Mouse (Mus musculus) bone marrow, adult 2 months (tissue): ENCODE measurements around the gene Ehd1. TPM values are rescaled to one million over a fixed set of nuclear protein-coding genes. Genes with fewer than 3 reads are reported as not detected.

ENCODE experiments used
- H3K27ac ChIP-seq: fragments of 200-500 bp; 2 replicates; pipeline ENCODE4 v1.5.1; 2012; ENCODE audit warnings: low read depth, mild to moderate bottlenecking, control low read depth, inconsistent platforms, low read length; ENCODE audit not compliant: control insufficient read depth, poor library complexity, insufficient read depth
- H3K4me1 ChIP-seq: fragments of 200-500 bp; 2 replicates; pipeline ENCODE4 v1.6.1; 2011; ENCODE audit warnings: low read length; ENCODE audit not compliant: control insufficient read depth, insufficient read depth
- H3K4me3 ChIP-seq: fragments of 200-500 bp; replicated peaks from 2 replicates; pipeline ENCODE3; 2011; ENCODE audit warnings: mild to moderate bottlenecking, low read depth, low read length, control low read depth; ENCODE audit not compliant: control insufficient read depth
- CTCF ChIP-seq: fragments of 200-500 bp; IDR thresholded peaks from 2 replicates; pipeline ENCODE4 v1.5.1; 2011; ENCODE audit warnings: low read length, control low read depth; ENCODE audit not compliant: control insufficient read depth, insufficient read depth
- POLR2A ChIP-seq: fragments of 200-500 bp; IDR thresholded peaks from 2 replicates; pipeline ENCODE4 v1.6.1; 2011; ENCODE audit warnings: low read depth, mild to moderate bottlenecking, control low read depth, low read length, borderline replicate concordance; ENCODE audit not compliant: control insufficient read depth
- WGBS: fragments of 180-500 bp; shearing (Covaris S2); methylation state at CpG from one replicate; pipeline ENCODE4 v1.1.7; 2018; 5-methylcytosine and 5-hydroxymethylcytosine counted together
- polyA plus RNA-seq: library from polyadenylated mRNA; stranded (reverse); fragments of >200 nt; gene quantifications from 2 replicates; pipeline ENCODE4 v1.2.4, GENCODE M21; 2011; ENCODE audit warnings: low replicate concordance; ENCODE audit not compliant: missing spikeins, insufficient read depth, insufficient read length

Gene Ehd1
- polyA plus RNA-seq, 1 experiment, result 63.1 TPM

GRCm38 (mm10) chr19:6235084-6236052 lies 41.2 kb upstream of the Ehd1 start, which contains the start of gene Ppp2r5b:
Ppp2r5b (minus strand) TSS chr19:6235872.
- Histone ChIP-seq H3K27ac (peak within 1 kb of the TSS; percentile 94), H3K4me3 (peak within 1 kb of the TSS; percentile 82), H3K4me1 (peaks cover 2% of the 10 kb centered on the region; the same call in 1 of the 2 replicates)
- 11% methylated on average over 47 of the region's 48 CpGs for WGBS
- peak; percentile 62; the same call in 1 of the 2 replicates for TF ChIP-seq POLR2A
- TF ChIP-seq CTCF, result peak; percentile 32; the same call in 1 of the 2 replicates

- Histone ChIP-seq H3K27ac (peak overlapping the region; percentile 94), H3K4me3 (peak overlapping the region; percentile 82), H3K4me1 (peaks cover 2% of the 10 kb centered on the region; the same call in 1 of the 2 replicates)
- 0% methylated on average over 9 of the region's 9 CpGs for WGBS
- no peak for TF ChIP-seq CTCF
Measured at GRCm38 (mm10) chr19:6236053-6236441, 40.5 kb upstream of the Ehd1 start.

- H3K4me3 ChIP-seq, result no peak overlapping the region
- H3K4me1 ChIP-seq, result peaks cover 2% of the 10 kb centered on the region; the same call in 1 of the 2 replicates
- no peak for TF ChIP-seq CTCF
- no peak for TF ChIP-seq POLR2A
- no peak overlapping the region for H3K27ac ChIP-seq
- 58% methylated on average over 7 of the region's 7 CpGs for WGBS
Measured at GRCm38 (mm10) chr19:6236842-6237241, 39.7 kb upstream of the Ehd1 start.

GRCm38 (mm10) chr19:6238740-6239139 lies 37.8 kb upstream of the Ehd1 start:
- Histone ChIP-seq H3K27ac (no peak overlapping the region), H3K4me1 (peaks cover 2% of the 10 kb centered on the region; the same call in 1 of the 2 replicates), H3K4me3 (no peak overlapping the region)
- TF ChIP-seq CTCF (no peak), POLR2A (no peak)

- peaks cover 2% of the 10 kb centered on the region; the same call in 1 of the 2 replicates for H3K4me1 ChIP-seq
- WGBS, result 67% methylated on average over 1 of the region's 1 CpGs
- TF ChIP-seq CTCF (no peak), POLR2A (no peak)
- H3K27ac ChIP-seq, result peak overlapping the region; percentile 78
- no peak overlapping the region for H3K4me3 ChIP-seq
Measured at GRCm38 (mm10) chr19:6240136-6240535, 36.4 kb upstream of the Ehd1 start.

GRCm38 (mm10) chr19:6240725-6241124 lies 35.8 kb upstream of the Ehd1 start:
- H3K4me1 ChIP-seq, result peaks cover 2% of the 10 kb centered on the region; the same call in 1 of the 2 replicates
- no peak for TF ChIP-seq CTCF
- TF ChIP-seq POLR2A, result no peak
- peak overlapping the region; percentile 24 for H3K4me3 ChIP-seq
- WGBS, result 51% methylated on average over 5 of the region's 5 CpGs
- H3K27ac ChIP-seq, result peak overlapping the region; percentile 69

- no peaks in the 10 kb centered on the region; the same call in 1 of the 2 replicates for H3K4me1 ChIP-seq
- peak within 1 kb of the TSS; percentile 92 for H3K4me3 ChIP-seq
- WGBS, result under 1% methylated on average over 55 of the region's 55 CpGs
- H3K27ac ChIP-seq, result peak within 1 kb of the TSS; percentile 85
- no peak for TF ChIP-seq CTCF
- peak; percentile 77; the same call in 1 of the 2 replicates for TF ChIP-seq POLR2A
Measured at GRCm38 (mm10) chr19:6241274-6242107, 35.0 kb upstream of the Ehd1 start, which contains the start of gene Atg2a. Atg2a (plus strand) TSS chr19:6241668.
